Mouse (Mus musculus): ENCODE measurements around the gene Ttc32.
"Not testable (repeated sequence)": the region's sequence is repeated elsewhere in the genome, so short reads cannot be mapped to it uniquely, and the experiment has no call there.

DNA sequence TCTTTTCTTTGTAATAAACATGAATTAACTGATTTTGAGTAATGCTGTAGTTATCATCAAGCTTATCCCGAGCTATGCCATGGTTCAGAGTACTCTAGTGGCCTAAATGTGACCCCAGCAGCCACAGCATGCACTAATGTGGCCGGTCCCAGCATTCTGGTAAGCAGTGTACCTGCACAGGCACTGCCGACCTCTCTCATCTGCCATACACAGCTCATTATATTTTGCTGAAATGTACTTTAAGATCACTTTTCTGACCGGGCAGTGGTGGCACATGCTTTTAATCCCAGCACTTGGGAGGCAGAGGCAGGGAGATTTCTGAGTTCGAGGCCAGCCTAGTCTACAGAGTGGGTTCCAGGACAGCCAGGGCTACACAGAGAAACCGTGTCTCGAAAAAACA, 981 bp upstream of the Ttc32 start:
- TF ChIP-seq CTCF (IDR thresholded peaks at IDR 0.05); POLR2A (IDR thresholded peaks at IDR 0.05; ENCODE audit: insufficient read depth, low read depth, low read length): not testable (repeated sequence)

Data from heart, adult 2 months (tissue).